Mouse (Mus musculus) cerebellum, adult 9-10 months (tissue): ENCODE data around the gene Dhcr7.

Experiments
- DNase-seq: peaks from one replicate; pipeline ENCODE4 v3.0.0; 2022

The Dhcr7 gene

GRCm38 (mm10) chr7:143833581-143834190 lies 10.7 kb downstream of the Dhcr7 start:
- DNase-seq = no peak

GRCm38 (mm10) chr7:143834316-143834715 lies 11.4 kb downstream of the Dhcr7 start:
- DNase-seq = no peak

GRCm38 (mm10) chr7:143834972-143835371 lies 12.0 kb downstream of the Dhcr7 start:
- DNase-seq = no peak

GRCm38 (mm10) chr7:143837705-143838358 lies 14.9 kb downstream of the Dhcr7 start:
- no peak for DNase-seq

- no peak for DNase-seq
Observed at GRCm38 (mm10) chr7:143840121-143840520, 17.2 kb downstream of the Dhcr7 start.

- no peak for DNase-seq
Observed at GRCm38 (mm10) chr7:143841301-143841700, 18.4 kb downstream of the Dhcr7 start.

- DNase-seq = no peak
Observed at GRCm38 (mm10) chr7:143848127-143848767, 25.3 kb downstream of the Dhcr7 start.

- DNase-seq = no peak
Observed at GRCm38 (mm10) chr7:143848768-143849482, 26.0 kb downstream of the Dhcr7 start.

GRCm38 (mm10) chr7:143866538-143866937 lies 43.6 kb downstream of the Dhcr7 start, which contains the start of gene Gm498:
Gene Gm498, plus strand, starts transcription at chr7:143866838.
- DNase-seq = no peak

GRCm38 (mm10) chr7:143868874-143869273 lies 45.9 kb downstream of the Dhcr7 start:
- DNase-seq = no peak

GRCm38 (mm10) chr7:143883717-143884116 lies 60.8 kb downstream of the Dhcr7 start:
- no peak for DNase-seq

GRCm38 (mm10) chr7:143891146-143891545 lies 68.2 kb downstream of the Dhcr7 start:
- DNase-seq = no peak

GRCm38 (mm10) chr7:143892361-143892760 lies 69.4 kb downstream of the Dhcr7 start:
- no peak for DNase-seq
